Mouse (Mus musculus): ENCODE results near the gene Wdfy1. TPM values are rescaled to one million over a fixed set of nuclear protein-coding genes. Genes with fewer than 3 reads are reported as not detected.

The Wdfy1 gene
- polyA plus RNA-seq, 1 experiment from 2014 or later, result 69.8 TPM

DNA sequence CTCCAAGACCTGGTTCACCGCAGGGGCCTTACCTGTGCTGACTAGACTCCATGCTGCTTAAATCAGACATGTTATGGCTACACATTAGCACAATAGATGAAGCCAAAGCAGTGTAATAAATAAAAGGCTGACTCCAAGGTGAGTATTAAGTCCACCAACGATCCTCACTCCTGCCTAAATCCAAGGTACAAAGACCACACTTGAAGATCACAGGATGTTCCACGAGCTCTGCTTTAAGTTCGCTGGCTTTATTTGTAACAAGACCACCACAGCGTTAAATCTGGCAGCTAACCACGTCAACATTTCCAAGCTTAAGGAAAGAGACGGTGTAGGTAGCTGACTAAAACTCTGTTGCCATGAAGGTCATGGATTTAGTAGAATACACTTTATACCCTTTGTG is 33.0 kb downstream of the Wdfy1 start:
- ATAC-seq, result no peak
- Histone ChIP-seq H3K27ac (ENCODE audit: low read depth, low read length) (no peak overlapping the region), H3K27me3 (replicated peaks; ENCODE audit: control insufficient read depth, insufficient read depth, low read length) (no peaks in the 10 kb centered on the region), H3K4me1 (ENCODE audit: control insufficient read depth, insufficient read depth, low read length) (no peaks in the 10 kb centered on the region), H3K36me3 (ENCODE audit: control insufficient read depth, insufficient read depth, low read length) (peaks cover 8% of the 10 kb centered on the region; the same call in 1 of the 2 replicates), H3K9ac (ENCODE audit: low read length) (no peak overlapping the region), H3K4me3 (ENCODE audit: low read depth, low read length) (no peak overlapping the region), H3K4me2 (ENCODE audit: low read length) (no peak overlapping the region), H3K9me3 (replicated peaks; ENCODE audit: control insufficient read depth, low read length) (no peaks in the 10 kb centered on the region)
- no peak for DNase-seq (ENCODE audit: low spot score)
- 87% methylated on average over 7 of the region's 7 CpGs for WGBS

DNA sequence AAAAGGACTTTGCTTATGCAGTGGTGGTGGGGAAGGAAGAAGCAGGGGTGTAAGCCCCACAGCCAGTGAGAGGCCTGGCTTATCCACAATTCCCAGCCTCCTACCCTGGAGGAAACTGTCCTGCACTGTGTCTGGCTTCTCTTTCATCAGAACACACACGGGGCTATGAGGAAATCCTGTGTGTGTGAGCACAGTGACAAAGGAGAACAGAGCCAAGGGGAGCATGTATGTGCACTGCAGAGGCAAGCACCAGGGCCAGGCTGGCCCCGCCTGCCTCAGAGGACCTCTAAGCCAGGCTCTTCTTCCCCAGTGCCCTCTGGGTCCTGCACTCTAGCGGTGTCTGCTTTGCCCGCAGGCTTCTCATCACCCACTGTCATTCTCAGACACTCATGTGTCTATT is 34.9 kb downstream of the Wdfy1 start:
- Histone ChIP-seq H3K9me3 (replicated peaks; ENCODE audit: control insufficient read depth, low read length) (no peaks in the 10 kb centered on the region), H3K27ac (ENCODE audit: low read depth, low read length) (no peak overlapping the region), H3K4me3 (ENCODE audit: low read depth, low read length) (no peak overlapping the region), H3K9ac (ENCODE audit: low read length) (no peak overlapping the region), H3K36me3 (ENCODE audit: control insufficient read depth, insufficient read depth, low read length) (peaks cover 8% of the 10 kb centered on the region; the same call in 1 of the 2 replicates), H3K4me2 (ENCODE audit: low read length) (no peak overlapping the region), H3K4me1 (ENCODE audit: control insufficient read depth, insufficient read depth, low read length) (no peaks in the 10 kb centered on the region), H3K27me3 (replicated peaks; ENCODE audit: control insufficient read depth, insufficient read depth, low read length) (no peaks in the 10 kb centered on the region)
- ATAC-seq, result no peak
- DNase-seq (ENCODE audit: low spot score), result no peak
- 80% methylated on average over 4 of the region's 4 CpGs for WGBS

DNA sequence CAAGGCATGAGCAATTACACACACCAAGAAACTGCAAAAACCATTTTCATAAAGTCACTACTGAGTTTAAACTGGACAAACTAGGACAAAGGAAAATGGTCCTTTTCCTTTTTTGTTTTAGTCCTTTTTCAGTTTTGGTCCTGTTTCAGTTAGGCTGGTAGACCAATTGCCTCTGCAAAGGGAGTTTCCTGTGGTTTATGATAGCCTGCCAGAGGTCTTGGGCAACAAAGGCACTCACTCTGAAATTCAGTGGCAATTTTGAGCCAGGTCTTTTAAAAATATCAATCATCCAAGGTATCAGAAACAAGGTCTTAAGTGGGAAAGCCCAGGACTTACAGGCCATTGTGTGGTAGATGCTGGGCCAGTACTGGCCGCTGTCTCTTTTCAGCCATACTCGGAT is 36.2 kb downstream of the Wdfy1 start:
- 93% methylated on average over 2 of the region's 2 CpGs for WGBS
- Histone ChIP-seq H3K4me2 (ENCODE audit: low read length) (no peak overlapping the region), H3K36me3 (ENCODE audit: control insufficient read depth, insufficient read depth, low read length) (peaks cover 8% of the 10 kb centered on the region; the same call in 1 of the 2 replicates), H3K27me3 (replicated peaks; ENCODE audit: control insufficient read depth, insufficient read depth, low read length) (no peaks in the 10 kb centered on the region), H3K9ac (ENCODE audit: low read length) (no peak overlapping the region), H3K4me1 (ENCODE audit: control insufficient read depth, insufficient read depth, low read length) (no peaks in the 10 kb centered on the region), H3K4me3 (ENCODE audit: low read depth, low read length) (no peak overlapping the region), H3K27ac (ENCODE audit: low read depth, low read length) (no peak overlapping the region), H3K9me3 (replicated peaks; ENCODE audit: control insufficient read depth, low read length) (no peaks in the 10 kb centered on the region)
- DNase-seq (ENCODE audit: low spot score) (no peak), ATAC-seq (no peak)

DNA sequence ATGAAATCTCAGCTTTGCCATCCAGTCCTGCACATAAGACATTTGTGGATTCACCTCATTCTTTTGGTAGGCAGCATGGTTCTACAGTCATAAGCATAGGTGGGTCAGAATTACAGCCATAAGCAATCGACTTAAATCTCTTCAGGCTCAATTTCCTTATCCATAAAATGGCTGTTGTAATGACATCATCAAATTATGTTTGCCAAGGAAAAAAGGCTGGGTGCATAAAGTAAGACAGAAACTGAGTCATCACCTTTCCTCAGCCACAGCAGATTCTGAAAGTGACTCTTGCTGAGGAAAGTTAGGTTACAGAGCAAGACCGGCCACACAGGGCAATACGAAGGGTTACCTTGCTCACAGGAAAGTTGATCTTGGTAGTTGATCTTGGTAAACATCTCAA is 39.5 kb downstream of the Wdfy1 start:
- Histone ChIP-seq H3K27me3 (replicated peaks; ENCODE audit: control insufficient read depth, insufficient read depth, low read length) (no peaks in the 10 kb centered on the region), H3K9me3 (replicated peaks; ENCODE audit: control insufficient read depth, low read length) (no peaks in the 10 kb centered on the region), H3K36me3 (ENCODE audit: control insufficient read depth, insufficient read depth, low read length) (peaks cover 9% of the 10 kb centered on the region; the same call in 1 of the 2 replicates), H3K4me1 (ENCODE audit: control insufficient read depth, insufficient read depth, low read length) (no peaks in the 10 kb centered on the region), H3K4me3 (ENCODE audit: low read depth, low read length) (no peak overlapping the region), H3K4me2 (ENCODE audit: low read length) (no peak overlapping the region), H3K27ac (ENCODE audit: low read depth, low read length) (no peak overlapping the region), H3K9ac (ENCODE audit: low read length) (no peak overlapping the region)
- DNase-seq (ENCODE audit: low spot score) (no peak), ATAC-seq (no peak)
- WGBS, result 94% methylated on average over 3 of the region's 3 CpGs

DNA sequence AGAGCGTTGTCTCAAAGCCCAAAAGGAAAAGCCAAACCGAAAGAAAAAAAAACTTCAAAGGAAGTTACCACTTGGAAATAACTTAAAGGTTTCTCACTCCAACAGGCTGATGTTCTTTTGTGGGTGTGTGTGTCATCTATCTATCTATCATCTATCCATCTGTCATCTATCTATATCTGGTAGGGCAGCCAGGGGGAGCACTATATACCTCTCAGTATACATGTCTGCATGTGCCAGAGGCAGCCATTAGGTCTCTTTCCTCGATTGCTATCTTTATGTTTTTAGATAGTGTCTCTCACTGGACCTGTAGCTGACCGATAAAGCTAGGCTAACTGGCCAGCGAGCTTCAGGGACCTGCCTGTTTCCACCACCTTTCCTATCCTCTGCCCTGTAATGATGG is 41.1 kb downstream of the Wdfy1 start:
- DNase-seq (ENCODE audit: low spot score), result no peak
- Histone ChIP-seq H3K27me3 (replicated peaks; ENCODE audit: control insufficient read depth, insufficient read depth, low read length) (no peaks in the 10 kb centered on the region), H3K4me1 (ENCODE audit: control insufficient read depth, insufficient read depth, low read length) (no peaks in the 10 kb centered on the region), H3K4me3 (ENCODE audit: low read depth, low read length) (no peak overlapping the region), H3K27ac (ENCODE audit: low read depth, low read length) (no peak overlapping the region), H3K36me3 (ENCODE audit: control insufficient read depth, insufficient read depth, low read length) (peaks cover 9% of the 10 kb centered on the region; the same call in 1 of the 2 replicates), H3K9ac (ENCODE audit: low read length) (no peak overlapping the region), H3K4me2 (ENCODE audit: low read length) (no peak overlapping the region), H3K9me3 (replicated peaks; ENCODE audit: control insufficient read depth, low read length) (no peaks in the 10 kb centered on the region)
- no peak for ATAC-seq
- 88% methylated on average over 5 of the region's 5 CpGs for WGBS

DNA sequence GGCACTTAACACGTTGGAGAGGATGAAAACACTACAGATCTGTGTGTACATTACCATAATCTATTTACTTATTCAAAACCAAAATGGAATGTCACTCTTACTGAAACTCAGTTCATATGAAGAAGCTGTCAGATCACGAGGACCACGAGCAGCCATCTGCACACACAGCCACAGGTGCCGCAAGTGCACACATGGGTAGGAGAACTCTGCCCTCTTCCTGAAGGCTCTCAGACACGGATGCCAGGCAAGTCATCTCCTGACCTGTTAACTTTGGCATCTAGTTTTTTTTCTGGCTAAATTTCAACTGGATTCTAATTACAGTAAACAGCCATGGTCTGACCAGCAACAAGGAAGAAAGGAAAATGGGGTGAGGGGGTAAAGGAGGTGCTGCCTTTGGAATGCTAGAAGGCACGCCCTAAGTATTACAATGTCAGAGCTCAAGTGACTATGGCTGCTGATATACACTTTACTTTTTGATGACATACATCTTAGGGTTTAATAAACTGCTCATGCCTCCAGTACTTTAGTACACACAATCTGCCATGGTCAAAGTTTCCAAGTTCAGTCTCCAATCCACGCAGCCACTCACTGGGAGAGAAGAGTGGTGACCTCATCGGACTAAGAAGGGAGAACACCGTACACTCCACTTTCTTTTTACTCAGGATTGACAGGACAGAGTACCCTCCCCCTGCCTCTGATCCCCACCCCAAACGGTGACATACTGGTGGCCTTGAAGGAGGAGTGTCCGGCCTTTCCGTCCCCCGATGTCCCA is 61.6 kb downstream of the Wdfy1 start:
- no peak for ATAC-seq
- 0 out of 2 replicates have a peak, but pooled peaks cover 2% of the 10 kb centered on the region for H3K4me1 ChIP-seq (ENCODE audit: control insufficient read depth, insufficient read depth, low read length)
- no peak overlapping the region for H3K4me3 ChIP-seq (ENCODE audit: low read depth, low read length)
- no peaks in the 10 kb centered on the region for H3K27me3 ChIP-seq (replicated peaks; ENCODE audit: control insufficient read depth, insufficient read depth, low read length)
- no peak overlapping the region for H3K9ac ChIP-seq (ENCODE audit: low read length)
- peaks cover 17% of the 10 kb centered on the region; the same call in 1 of the 2 replicates for H3K36me3 ChIP-seq (ENCODE audit: control insufficient read depth, insufficient read depth, low read length)
- no peak for DNase-seq (ENCODE audit: low spot score)
- no peak overlapping the region for H3K27ac ChIP-seq (ENCODE audit: low read depth, low read length)
- WGBS, result 79% methylated on average over 13 of the region's 13 CpGs
- no peak overlapping the region for H3K4me2 ChIP-seq (ENCODE audit: low read length)
- H3K9me3 ChIP-seq (replicated peaks; ENCODE audit: control insufficient read depth, low read length), result no peaks in the 10 kb centered on the region

DNA sequence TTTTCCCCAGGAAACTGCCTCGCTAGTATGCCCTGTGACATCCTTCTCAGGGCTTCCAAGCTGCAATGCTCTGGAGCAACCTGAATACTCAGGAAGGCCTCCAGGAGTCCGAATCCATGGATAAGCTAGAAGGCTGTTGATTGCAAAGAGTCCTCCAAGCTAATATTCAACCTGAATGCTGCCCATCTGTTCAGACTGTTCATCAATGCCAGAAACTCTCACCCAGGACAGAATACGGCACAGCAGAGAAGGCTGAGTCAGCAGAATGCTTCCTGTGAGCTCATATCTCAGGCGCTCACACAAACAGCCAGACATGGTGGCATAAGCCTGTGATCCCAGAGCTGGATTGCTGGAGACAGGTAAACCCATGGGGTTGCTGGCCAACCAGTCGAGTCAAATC is 62.9 kb downstream of the Wdfy1 start:
- Histone ChIP-seq H3K27me3 (replicated peaks; ENCODE audit: control insufficient read depth, insufficient read depth, low read length) (no peaks in the 10 kb centered on the region), H3K9ac (ENCODE audit: low read length) (no peak overlapping the region), H3K4me3 (ENCODE audit: low read depth, low read length) (no peak overlapping the region), H3K27ac (ENCODE audit: low read depth, low read length) (no peak overlapping the region), H3K4me2 (ENCODE audit: low read length) (no peak overlapping the region), H3K36me3 (ENCODE audit: control insufficient read depth, insufficient read depth, low read length) (peaks cover 17% of the 10 kb centered on the region; the same call in 1 of the 2 replicates), H3K9me3 (replicated peaks; ENCODE audit: control insufficient read depth, low read length) (no peaks in the 10 kb centered on the region), H3K4me1 (ENCODE audit: control insufficient read depth, insufficient read depth, low read length) (0 out of 2 replicates have a peak, but pooled peaks cover 2% of the 10 kb centered on the region)
- WGBS, result 87% methylated on average over 5 of the region's 5 CpGs
- DNase-seq (ENCODE audit: low spot score), result no peak
- no peak for ATAC-seq

DNA sequence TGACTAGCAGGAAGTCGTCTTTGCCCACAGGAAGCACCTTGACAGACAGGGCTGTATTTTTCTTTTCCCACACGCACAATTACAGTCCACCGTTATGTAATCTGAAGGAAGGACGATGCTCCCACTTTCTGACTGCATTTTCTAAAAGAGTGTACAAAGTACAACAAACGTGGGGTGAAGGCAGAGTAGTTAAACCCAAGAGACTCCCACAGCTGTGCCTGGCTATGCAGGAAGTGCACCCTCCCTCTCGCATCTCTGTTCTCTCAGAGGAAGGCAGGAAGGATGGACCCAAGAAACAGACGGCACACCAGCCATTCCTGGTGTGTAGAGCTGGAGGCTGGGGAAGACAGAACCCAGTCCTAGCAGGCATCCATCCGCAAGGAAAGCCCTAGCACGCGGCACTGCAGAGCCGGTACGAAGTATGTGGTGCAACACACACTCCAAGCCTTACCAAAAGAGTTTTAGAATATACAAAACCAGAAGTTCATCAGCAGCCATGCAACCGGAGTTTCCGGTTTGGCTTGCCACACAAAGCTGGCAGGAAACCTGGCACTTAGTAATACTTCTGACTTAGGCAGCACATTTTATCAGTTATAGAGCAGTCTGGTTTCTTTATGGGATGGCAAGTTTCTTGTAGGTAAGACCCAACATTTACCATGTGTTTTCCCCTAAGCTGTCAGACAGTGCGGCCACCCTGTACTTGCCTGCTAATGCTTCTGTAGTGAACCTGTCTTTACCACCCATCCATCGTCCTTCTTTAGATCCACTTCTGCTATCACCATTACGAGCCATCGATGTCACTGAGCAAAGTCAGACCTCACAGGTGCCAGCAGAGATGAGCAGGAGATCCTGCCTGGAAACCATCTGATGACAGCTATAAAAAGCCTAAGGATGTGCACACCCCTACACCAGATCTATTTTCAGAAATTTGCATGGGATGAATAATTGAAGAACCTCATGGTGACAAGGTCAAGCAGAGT is 64.5 kb downstream of the Wdfy1 start:
- ATAC-seq (no peak), DNase-seq (ENCODE audit: low spot score) (no peak)
- H3K4me3 ChIP-seq (ENCODE audit: low read depth, low read length), result no peak overlapping the region
- H3K4me1 ChIP-seq (ENCODE audit: control insufficient read depth, insufficient read depth, low read length), result 0 out of 2 replicates have a peak, but pooled peaks cover 2% of the 10 kb centered on the region
- H3K36me3 ChIP-seq (ENCODE audit: control insufficient read depth, insufficient read depth, low read length), result peaks cover 23% of the 10 kb centered on the region; the same call in 1 of the 2 replicates
- no peak overlapping the region for H3K4me2 ChIP-seq (ENCODE audit: low read length)
- no peaks in the 10 kb centered on the region for H3K9me3 ChIP-seq (replicated peaks; ENCODE audit: control insufficient read depth, low read length)
- no peak overlapping the region for H3K9ac ChIP-seq (ENCODE audit: low read length)
- no peaks in the 10 kb centered on the region for H3K27me3 ChIP-seq (replicated peaks; ENCODE audit: control insufficient read depth, insufficient read depth, low read length)
- H3K27ac ChIP-seq (ENCODE audit: low read depth, low read length), result no peak overlapping the region; the same call in 1 of the 2 replicates
- WGBS, result 80% methylated on average over 18 of the region's 18 CpGs
